Mouse (Mus musculus) bone marrow, adult 2 months (tissue): Measurements from ENCODE around the gene Iba57. TPM values are rescaled to one million over a fixed set of nuclear protein-coding genes. Genes with fewer than 3 reads are reported as not detected.

ENCODE experiments used
- H3K27ac ChIP-seq: fragments of 200-500 bp; 2 replicates; pipeline ENCODE4 v1.5.1; 2012; ENCODE audit warnings: low read depth, mild to moderate bottlenecking, control low read depth, inconsistent platforms, low read length; ENCODE audit not compliant: control insufficient read depth, poor library complexity, insufficient read depth
- H3K4me1 ChIP-seq: fragments of 200-500 bp; 2 replicates; pipeline ENCODE4 v1.6.1; 2011; ENCODE audit warnings: low read length; ENCODE audit not compliant: control insufficient read depth, insufficient read depth
- H3K4me3 ChIP-seq: fragments of 200-500 bp; replicated peaks from 2 replicates; pipeline ENCODE3; 2011; ENCODE audit warnings: mild to moderate bottlenecking, low read depth, low read length, control low read depth; ENCODE audit not compliant: control insufficient read depth
- CTCF ChIP-seq: fragments of 200-500 bp; IDR thresholded peaks from 2 replicates; pipeline ENCODE4 v1.5.1; 2011; ENCODE audit warnings: low read length, control low read depth; ENCODE audit not compliant: control insufficient read depth, insufficient read depth
- POLR2A ChIP-seq: fragments of 200-500 bp; IDR thresholded peaks from 2 replicates; pipeline ENCODE4 v1.6.1; 2011; ENCODE audit warnings: low read depth, mild to moderate bottlenecking, control low read depth, low read length, borderline replicate concordance; ENCODE audit not compliant: control insufficient read depth
- WGBS: fragments of 180-500 bp; shearing (Covaris S2); methylation state at CpG from one replicate; pipeline ENCODE4 v1.1.7; 2018; 5-methylcytosine and 5-hydroxymethylcytosine counted together
- polyA plus RNA-seq: library from polyadenylated mRNA; stranded (reverse); fragments of >200 nt; gene quantifications from 2 replicates; pipeline ENCODE4 v1.2.4, GENCODE M21; 2011; ENCODE audit warnings: low replicate concordance; ENCODE audit not compliant: missing spikeins, insufficient read depth, insufficient read length

Iba57 gene
- polyA plus RNA-seq, 1 experiment: 19.4 TPM

GRCm38 (mm10) chr11:59182864-59183331 is 19.4 kb upstream of the Iba57 start, which contains the start of gene Gjc2:
TSS of gene Gjc2 (minus strand) at chr11:59183213.
- H3K27ac ChIP-seq: no peak within 1 kb of the TSS
- TF ChIP-seq CTCF (no peak), POLR2A (no peak)
- no peaks in the 10 kb centered on the region for H3K4me1 ChIP-seq
- H3K4me3 ChIP-seq: no peak within 1 kb of the TSS
- WGBS: 70% methylated on average over 3 of the region's 3 CpGs

- TF ChIP-seq CTCF: no peak
- TF ChIP-seq POLR2A: no peak
- WGBS: 19% methylated on average over 34 of the region's 34 CpGs
- Histone ChIP-seq H3K4me1 (no peaks in the 10 kb centered on the region), H3K4me3 (no peak overlapping the region), H3K27ac (no peak overlapping the region)
Observed at GRCm38 (mm10) chr11:59176921-59177320, 13.4 kb upstream of the Iba57 start.

- no peak for TF ChIP-seq POLR2A
- TF ChIP-seq CTCF: no peak
- no peak overlapping the region for H3K4me3 ChIP-seq
- 3% methylated on average over 48 of the region's 48 CpGs for WGBS
- no peak overlapping the region for H3K27ac ChIP-seq
- no peaks in the 10 kb centered on the region for H3K4me1 ChIP-seq
Observed at GRCm38 (mm10) chr11:59176475-59176874, 12.9 kb upstream of the Iba57 start.

- Histone ChIP-seq H3K4me1 (no peaks in the 10 kb centered on the region), H3K4me3 (no peak overlapping the region), H3K27ac (no peak overlapping the region)
- TF ChIP-seq CTCF: no peak
- WGBS: 61% methylated on average over 6 of the region's 6 CpGs
Observed at GRCm38 (mm10) chr11:59174189-59174838, 10.8 kb upstream of the Iba57 start.

GRCm38 (mm10) chr11:59170549-59170948 is 7.0 kb upstream of the Iba57 start:
- no peak overlapping the region for H3K27ac ChIP-seq
- no peak overlapping the region for H3K4me3 ChIP-seq
- TF ChIP-seq POLR2A (no peak), CTCF (no peak)
- H3K4me1 ChIP-seq: no peaks in the 10 kb centered on the region; the same call in 1 of the 2 replicates
- 81% methylated on average over 4 of the region's 4 CpGs for WGBS

GRCm38 (mm10) chr11:59169807-59170206 is 6.3 kb upstream of the Iba57 start:
- no peak for TF ChIP-seq CTCF
- no peak for TF ChIP-seq POLR2A
- 74% methylated on average over 3 of the region's 3 CpGs for WGBS
- no peak overlapping the region for H3K27ac ChIP-seq
- no peak overlapping the region for H3K4me3 ChIP-seq
- no peaks in the 10 kb centered on the region; the same call in 1 of the 2 replicates for H3K4me1 ChIP-seq

GRCm38 (mm10) chr11:59165616-59166241 is 2.2 kb upstream of the Iba57 start:
- Histone ChIP-seq H3K27ac (peak overlapping the region; percentile 35; the same call in 1 of the 2 replicates), H3K4me3 (no peak overlapping the region), H3K4me1 (no peaks in the 10 kb centered on the region; the same call in 1 of the 2 replicates)
- 54% methylated on average over 2 of the region's 2 CpGs for WGBS
- TF ChIP-seq POLR2A (no peak), CTCF (no peak)

- TF ChIP-seq CTCF (no peak), POLR2A (no peak)
- Histone ChIP-seq H3K27ac (peak overlapping the region; percentile 99), H3K4me1 (no peaks in the 10 kb centered on the region; the same call in 1 of the 2 replicates), H3K4me3 (peak overlapping the region; percentile 86)
- WGBS: 45% methylated on average over 9 of the region's 9 CpGs
Observed at GRCm38 (mm10) chr11:59164384-59164783, 845 bp upstream of the Iba57 start.
